Mouse (Mus musculus) adrenal gland, postnatal 0 days (tissue): ENCODE results near the gene Irak1. TPM values are rescaled to one million over a fixed set of nuclear protein-coding genes. Genes with fewer than 3 reads are reported as not detected.

Source experiments
- microRNA-seq: library from miRNA; unstranded; fragments of <30 nt; microRNA quantifications from one replicate; pipeline ENCODE4, GENCODE M21; 2016; ENCODE audit warnings: borderline replicate concordance; ENCODE audit not compliant: insufficient number of aligned reads
- polyA plus RNA-seq: library from polyadenylated mRNA; unstranded; fragments of >200 nt; fragmentation: Nextera tagmentation; extraction: Ambion mirVana; gene quantifications from 2 replicates; pipeline ENCODE4 v1.2.1, GENCODE M21; 2015

Irak1 gene
- polyA plus RNA-seq: 41.3 and 70.0 TPM in 2 replicates

DNA sequence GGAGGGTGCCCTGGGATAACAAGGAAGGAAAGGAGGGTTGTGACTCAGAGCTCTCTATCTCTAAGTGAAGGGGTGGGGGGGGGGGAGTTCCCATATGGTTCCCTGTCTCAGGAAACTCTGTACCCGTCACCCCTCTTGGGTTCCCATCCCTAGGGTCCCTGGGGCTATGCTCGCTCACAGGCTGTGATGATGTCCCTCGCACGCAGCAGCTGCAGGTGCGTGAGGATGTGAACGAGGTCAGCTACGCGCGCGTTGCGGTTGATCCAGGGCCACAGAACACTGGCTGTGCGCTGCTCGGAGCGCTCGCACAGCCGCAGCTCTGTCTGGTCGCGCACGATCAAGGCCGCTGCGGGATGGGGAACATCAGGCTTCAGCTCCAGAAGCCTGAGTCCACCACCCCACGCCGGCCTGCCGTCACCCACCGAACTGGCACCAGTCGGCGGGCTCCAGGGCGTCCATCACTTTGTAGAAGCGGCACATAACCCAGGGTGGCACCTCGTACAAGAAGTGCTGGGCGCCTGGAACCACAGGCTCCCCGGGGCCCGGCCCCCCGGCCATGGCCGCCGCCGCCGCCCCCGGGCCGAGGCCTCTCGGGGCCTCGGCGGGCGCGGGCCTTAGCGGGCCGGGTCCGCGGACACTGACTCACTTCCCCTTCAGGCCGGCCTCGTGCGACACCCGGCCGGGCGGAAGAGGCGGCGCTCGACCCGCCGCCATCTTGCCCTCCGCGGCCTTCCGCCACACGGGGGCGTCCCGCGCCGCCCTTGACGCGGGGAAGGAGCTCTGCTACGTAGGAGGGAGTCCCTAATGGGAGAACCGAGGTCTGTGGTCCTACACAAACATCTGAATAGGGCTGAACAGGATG is at the start of gene Irak1:
TSS of gene Irak1 (minus strand) at position 731 of the 862 bp plus-strand sequence.

DNA sequence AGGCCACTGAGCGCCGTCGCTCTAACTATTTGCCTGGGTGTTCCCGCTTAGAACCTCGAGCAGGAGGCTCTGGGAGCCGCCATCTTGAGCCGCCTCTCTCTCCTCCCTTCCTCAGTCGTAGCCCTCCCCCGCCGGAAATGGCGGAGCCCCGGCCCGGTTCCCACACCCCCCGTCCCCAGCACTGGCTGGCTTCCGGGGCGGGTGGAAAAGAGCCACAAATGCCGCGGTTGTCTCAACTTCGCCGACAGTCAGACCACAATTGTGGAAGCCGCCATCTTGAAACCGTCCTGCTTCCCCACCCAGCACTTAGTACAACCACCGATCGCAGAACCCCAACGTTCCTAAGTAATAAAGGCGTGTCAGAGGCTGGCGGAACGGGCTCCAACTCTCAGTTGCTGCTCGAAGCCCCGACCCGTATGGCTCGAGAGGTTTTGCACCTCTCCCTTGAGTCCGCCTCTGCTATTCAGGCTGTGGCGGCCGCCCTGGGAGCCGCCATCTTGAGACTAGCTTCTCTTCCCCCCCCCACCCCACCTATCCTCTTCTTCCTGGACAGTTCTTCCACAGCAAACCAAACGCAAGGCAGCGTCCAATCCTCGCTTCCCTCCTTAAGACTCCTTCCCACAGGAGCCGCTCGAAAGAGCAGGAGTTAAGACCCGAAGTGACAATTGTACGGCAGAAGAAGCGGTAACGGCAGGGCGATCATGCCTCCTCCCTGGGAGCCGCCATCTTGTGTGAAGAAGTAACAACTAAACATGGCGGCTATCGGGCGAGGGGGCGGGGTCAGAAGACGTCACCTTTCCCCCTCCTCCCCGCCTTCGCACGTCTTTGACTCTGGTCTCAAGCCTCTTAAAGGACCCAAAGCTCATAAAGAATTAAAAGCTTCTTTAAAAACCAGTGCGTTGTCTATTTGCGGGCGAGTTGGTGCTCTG is 57.2 kb downstream of the Irak1 start, which contains the start of gene Hcfc1:
TSS of gene Hcfc1 (minus strand) at position 110 of the 929 bp plus-strand sequence.

Small RNA genes lying within 50 kb of the gene (microRNA-seq; reads per million reads assigned to microRNA genes)
- gene Mir5132 (1.4 reads per million), gene Mir718 (not detected)

Other genes starting within 250 kb of the Irak1 start
- 0.60 and 1.4 TPM in 2 replicates for gene Srpk3, start 249.5 kb downstream of the Irak1 start, polyA plus RNA-seq
- 175 and 260 TPM in 2 replicates for gene Idh3g, start 237.0 kb downstream of the Irak1 start, polyA plus RNA-seq
- gene Ssr4, start 236.9 kb downstream of the Irak1 start, polyA plus RNA-seq: 368 and 460 TPM in 2 replicates
- 0.47 and 0.80 TPM in 2 replicates for gene Pdzd4, start 198.9 kb downstream of the Irak1 start, polyA plus RNA-seq
- gene Avpr2, start 131.8 kb downstream of the Irak1 start, polyA plus RNA-seq: 0.14 and 0.32 TPM in 2 replicates
- gene L1cam, start 127.8 kb downstream of the Irak1 start, polyA plus RNA-seq: 12.5 and 39.4 TPM in 2 replicates
- gene Arhgap4, start 102.0 kb downstream of the Irak1 start, polyA plus RNA-seq: 1.3 and 2.4 TPM in 2 replicates
- gene Naa10, start 102.0 kb downstream of the Irak1 start, polyA plus RNA-seq: 78.0 and 87.4 TPM in 2 replicates
- 37.8 and 46.5 TPM in 2 replicates for gene Renbp, start 93.1 kb downstream of the Irak1 start, polyA plus RNA-seq
- gene Hcfc1, start 57.6 kb downstream of the Irak1 start, polyA plus RNA-seq: 19.2 and 25.3 TPM in 2 replicates
- 0.25 TPM in 1 of 2 replicates, not detected in the other for gene Opn1mw, start 103.5 kb upstream of the Irak1 start, polyA plus RNA-seq
- 5.3 and 10.1 TPM in 2 replicates for gene Mecp2, start 111.4 kb upstream of the Irak1 start, polyA plus RNA-seq
- gene Tex28, start 143.9 kb upstream of the Irak1 start, polyA plus RNA-seq: not detected in 2 replicates
- gene Tktl1, start 153.3 kb upstream of the Irak1 start, polyA plus RNA-seq: not detected in 2 replicates
- 59.1 and 60.0 TPM in 2 replicates for gene Flna, start 225.9 kb upstream of the Irak1 start, polyA plus RNA-seq
- gene Emd, start 230.8 kb upstream of the Irak1 start, polyA plus RNA-seq: 12.4 and 12.5 TPM in 2 replicates
- gene Rpl10, start 246.9 kb upstream of the Irak1 start, polyA plus RNA-seq: 795 and 803 TPM in 2 replicates